Mouse (Mus musculus) heart, adult 2 months (tissue): ENCODE results near the gene Tex33.

Source experiments
- CTCF ChIP-seq: fragments of 200-600 bp; IDR thresholded peaks from 2 replicates; pipeline ENCODE4 v1.8.1; 2022; ENCODE audit warnings: antibody characterized with exemption, mild to moderate bottlenecking, moderate library complexity
- EP300 ChIP-seq: fragments of 200-500 bp; IDR thresholded peaks from 2 replicates; pipeline ENCODE4 v1.6.1; 2011; ENCODE audit warnings: low read depth, low read length, control low read depth; ENCODE audit not compliant: insufficient read depth
- POLR2A ChIP-seq: fragments of 200-500 bp; IDR thresholded peaks from 2 replicates; pipeline ENCODE4 v1.6.1; 2011; ENCODE audit warnings: mild to moderate bottlenecking, low read depth, low read length, control low read depth; ENCODE audit not compliant: insufficient read depth

- no peak for TF ChIP-seq CTCF
- TF ChIP-seq EP300: no peak
- TF ChIP-seq POLR2A: no peak
Observed at GRCm38 (mm10) chr15:78366875-78367274, 28.8 kb downstream of the Tex33 start.
